Mouse (Mus musculus) liver, embryonic 14.5 days (tissue): Measurements from ENCODE around the gene Edf1.

Experiments
- CTCF ChIP-seq: IDR thresholded peaks from 2 replicates; pipeline ENCODE4 v1.5.1; 2016; ENCODE audit warnings: antibody characterized with exemption, low read depth, control low read depth
- EP300 ChIP-seq: IDR thresholded peaks from 2 replicates; pipeline ENCODE4 v1.6.1; 2016; ENCODE audit warnings: antibody characterized with exemption, low read depth

- TF ChIP-seq CTCF (no peak), EP300 (no peak)
These were observed 21.1 kb upstream of the Edf1 start for GRCm38 (mm10) chr2:25536531-25536930.
